Mouse (Mus musculus) mesoderm, embryonic 11.5 days (tissue): ENCODE measurements at regions not wholly inside any gene's neighbourhood (a gene's known extent, or its start where the extent isn't known, plus 50 kb on each side); places are given as distances from the start of the nearest gene placed in this dataset.
"Not testable (repeated sequence)": the region's sequence is repeated elsewhere in the genome, so short reads cannot be mapped to it uniquely, and the experiment has no call there.

Source experiments
- DNase-seq: peaks from one replicate; pipeline ENCODE4 v3.0.0-alpha.2; 2012; ENCODE audit warnings: low read depth, low spot score

DNA sequence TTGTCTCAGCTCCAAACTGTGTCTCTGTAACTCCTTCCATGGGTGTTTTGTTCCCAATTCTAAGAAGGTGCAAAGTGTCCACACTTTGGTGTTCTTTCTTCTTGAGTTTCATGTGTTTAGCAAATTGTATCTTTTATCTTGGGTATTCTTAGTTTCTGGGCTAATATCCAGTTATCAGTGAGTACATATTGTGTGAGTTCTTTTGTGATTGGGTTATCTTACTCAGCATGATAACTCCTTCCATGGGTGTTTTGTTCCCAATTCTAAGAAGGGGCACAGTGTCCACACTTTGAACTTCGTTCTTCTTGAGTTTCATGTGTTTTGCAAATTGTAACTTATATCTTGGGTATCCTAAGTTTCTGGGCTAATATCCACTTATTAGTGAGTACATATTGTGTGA is 635.6 kb upstream of the Amot start:
- not testable (repeated sequence) for DNase-seq

DNA sequence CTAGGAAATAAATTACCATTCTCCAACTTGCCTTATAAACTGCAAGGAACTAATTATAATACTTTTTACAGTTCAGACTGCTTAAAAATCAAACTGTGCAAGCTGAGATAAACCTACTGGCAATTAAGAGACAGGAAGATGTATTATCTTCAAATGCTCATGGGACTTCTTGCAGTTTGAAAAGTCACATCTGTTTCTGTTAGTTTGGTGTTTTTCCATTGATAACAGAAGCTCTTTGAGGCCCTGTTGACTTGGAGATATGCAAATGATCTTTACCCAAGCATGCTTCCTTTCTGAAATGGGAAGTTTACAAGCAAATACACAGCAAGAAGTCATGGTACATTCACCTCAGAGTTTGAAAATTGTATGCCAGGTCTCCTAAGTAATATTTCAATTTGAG is 605.7 kb upstream of the Amot start:
- no peak for DNase-seq

DNA sequence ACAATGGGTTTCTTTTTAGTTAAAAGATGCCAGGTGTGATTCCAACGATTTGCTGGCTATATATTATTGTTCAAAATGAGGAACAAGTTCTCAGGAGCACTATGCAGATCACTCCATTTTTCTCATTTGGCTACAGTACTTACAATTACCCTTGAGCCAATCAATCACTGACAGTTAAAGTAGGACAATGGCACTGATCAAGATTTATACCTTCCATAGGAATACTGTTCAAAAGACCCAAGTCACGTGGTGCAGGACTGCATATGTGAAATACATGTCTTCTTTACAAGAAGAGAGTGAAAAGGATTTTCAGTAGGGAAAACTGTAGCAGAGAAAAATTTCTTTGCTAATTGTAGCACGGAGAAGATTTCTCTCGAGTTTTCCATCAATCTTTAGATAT is 604.9 kb upstream of the Amot start:
- peak; percentile 0 for DNase-seq
